Mouse (Mus musculus): Measurements from ENCODE around the gene Ldb2.

DNA sequence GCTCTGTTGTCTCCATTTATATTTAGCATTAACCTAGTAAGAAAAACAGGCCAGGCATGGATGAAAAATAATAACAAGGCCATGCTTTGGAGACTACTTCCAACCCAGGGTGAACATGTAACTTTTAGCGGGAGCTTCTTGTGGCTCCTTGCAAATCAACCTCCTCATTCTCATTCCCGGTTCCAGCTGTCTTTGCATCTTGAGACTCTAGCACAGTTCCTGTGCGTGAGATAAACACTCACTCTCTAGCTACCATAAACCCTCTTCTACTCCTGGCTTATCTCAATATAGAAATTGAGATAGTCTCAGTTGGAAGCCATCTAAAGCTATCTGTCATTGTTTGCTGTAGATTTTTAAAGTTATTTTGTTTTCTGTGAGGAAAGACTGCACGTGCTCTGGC, 20.1 kb downstream of the Ldb2 start:
- TF ChIP-seq GATA1 (IDR thresholded peaks at IDR 0.05; ENCODE audit: low read depth, low read length), result no peak
- no peak for TF ChIP-seq MAX (IDR thresholded peaks at IDR 0.05; ENCODE audit: low read length)
- TF ChIP-seq CTCF (IDR thresholded peaks at IDR 0.05 in 2 of 3, conservative IDR thresholded peaks at IDR 0.05 in 1 of 3; ENCODE audit: control insufficient read depth in 1 of 3, insufficient read depth in 1 of 3, low read depth in 2 of 3, low read length in 3 of 3, poor library complexity in 1 of 3, severe bottlenecking in 1 of 3), result no peak
- no peak for TF ChIP-seq NRF1 (IDR thresholded peaks at IDR 0.05; ENCODE audit: insufficient read depth, low read depth, low read length, poor library complexity, severe bottlenecking)
- TF ChIP-seq POLR2AphosphoS5 (IDR thresholded peaks at IDR 0.05; ENCODE audit: borderline replicate concordance, low read depth, low read length), result no peak
- TF ChIP-seq BHLHE40 (IDR thresholded peaks at IDR 0.05; ENCODE audit: borderline replicate concordance, low read depth, low read length), result no peak
- no peak for TF ChIP-seq RCOR1 (IDR thresholded peaks at IDR 0.05; ENCODE audit: low read depth, low read length)
- no peak for TF ChIP-seq EP300 (IDR thresholded peaks at IDR 0.05; ENCODE audit: low read depth in 1 of 2, low read length in 2 of 2)
- TF ChIP-seq RAD21 (IDR thresholded peaks at IDR 0.05; ENCODE audit: low read depth, low read length), result no peak
